Mouse (Mus musculus): ENCODE measurements around the gene Marco. TPM values are rescaled to one million over a fixed set of nuclear protein-coding genes. Genes with fewer than 3 reads are reported as not detected.

The Marco gene
- total and polyA plus RNA-seq, 3 experiments = not detected

DNA sequence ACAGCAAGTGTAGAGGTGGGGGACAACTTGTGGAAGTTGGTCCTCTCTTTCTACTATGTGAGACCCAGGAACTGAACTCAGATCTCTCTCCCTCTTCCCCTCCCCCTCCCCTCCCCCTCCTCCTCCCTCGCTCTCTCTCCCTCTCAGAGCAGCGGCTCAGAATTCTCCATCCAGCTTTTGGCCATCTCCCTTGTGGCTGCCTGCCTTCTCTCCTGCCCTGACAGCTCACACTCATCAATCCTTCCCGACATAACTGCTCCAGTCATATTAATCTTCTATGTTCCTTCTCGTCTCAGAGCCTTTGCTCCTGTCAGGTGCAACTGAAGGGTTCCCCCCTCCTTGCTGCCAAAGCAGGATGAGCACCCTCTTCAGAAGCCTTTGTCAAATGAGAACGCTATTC, 46.3 kb downstream of the Marco start:
- no peaks in the 10 kb centered on the region for H3K4me1 ChIP-seq (ENCODE audit: control insufficient read depth in 1 of 2, insufficient read depth in 2 of 2, low read length in 2 of 2)
- no peaks in the 10 kb centered on the region for H3K9me3 ChIP-seq (replicated peaks; ENCODE audit: insufficient read depth, low read length)
- H3K79me2 ChIP-seq (ENCODE audit: control insufficient read depth, insufficient read depth, low read length, poor library complexity) = no peaks in the 10 kb centered on the region
- H3K27me3 ChIP-seq (ENCODE audit: control insufficient read depth in 1 of 2, insufficient read depth in 2 of 2, low read length in 2 of 2) = no peaks in the 10 kb centered on the region
- TF ChIP-seq MYC (IDR thresholded peaks at IDR 0.05; ENCODE audit: low read depth, low read length) = no peak
- TF ChIP-seq POLR2AphosphoS5 (IDR thresholded peaks at IDR 0.05; ENCODE audit: borderline replicate concordance, low read depth, low read length) = no peak
- no peak for TF ChIP-seq MAFK (IDR thresholded peaks at IDR 0.05; ENCODE audit: borderline replicate concordance, low read depth, low read length)
- TF ChIP-seq TCF12 (IDR thresholded peaks at IDR 0.05; ENCODE audit: low read depth, low read length) = no peak
- TF ChIP-seq ETS1 (IDR thresholded peaks at IDR 0.05; ENCODE audit: low read depth, low read length) = no peak
- no peaks in the 10 kb centered on the region for H3K36me3 ChIP-seq (ENCODE audit: control insufficient read depth in 1 of 2, insufficient read depth in 2 of 2, low read length in 2 of 2)
- H3K4me3 ChIP-seq (ENCODE audit: control insufficient read depth in 1 of 2, insufficient read depth in 1 of 2, low read depth in 2 of 2, low read length in 2 of 2) = no peak overlapping the region
- no peak overlapping the region for H3K27ac ChIP-seq (ENCODE audit: control insufficient read depth, low read depth, low read length)
- no peak overlapping the region for H3K9ac ChIP-seq (ENCODE audit: control insufficient read depth, low read depth, low read length, poor library complexity, severe bottlenecking)
- no peak for DNase-seq (ENCODE audit: low read depth, low spot score)

DNA sequence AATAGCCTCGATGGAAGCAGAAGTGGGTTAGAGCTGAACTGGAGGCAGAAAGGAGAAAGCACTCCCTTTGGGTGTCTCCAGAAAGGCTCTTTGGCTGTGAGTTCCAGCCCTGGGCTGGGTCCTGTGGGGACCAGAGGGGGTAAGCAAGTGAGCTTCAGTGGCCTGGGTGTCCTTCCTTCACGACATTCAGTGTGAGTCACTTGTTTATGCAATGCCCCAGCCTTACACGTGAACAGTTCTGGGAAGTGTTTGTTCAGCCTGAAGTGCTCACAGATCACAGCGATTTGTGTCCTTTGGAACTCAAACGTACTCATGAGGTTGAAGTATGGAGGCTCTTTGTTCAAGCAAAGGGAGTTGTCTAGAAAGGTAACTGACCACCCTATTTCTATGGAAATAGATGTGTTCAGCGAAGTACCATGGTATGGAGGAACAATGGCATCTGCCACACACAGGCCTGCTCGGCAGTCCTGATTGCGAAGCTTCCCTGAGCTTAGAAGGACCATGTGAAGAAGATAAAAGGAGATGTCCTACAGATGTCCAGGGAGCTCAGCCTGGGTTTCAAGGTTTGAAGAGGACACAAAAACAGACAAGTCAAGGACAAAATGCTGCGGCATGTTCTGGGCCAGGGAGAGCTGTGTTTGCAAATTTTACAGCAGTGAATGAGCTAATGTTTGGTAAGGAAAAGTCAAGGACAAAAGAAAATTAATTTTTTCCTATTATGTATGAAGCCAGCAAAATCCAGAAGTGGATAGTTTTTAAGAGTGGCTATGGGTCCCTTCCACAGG, 53.1 kb downstream of the Marco start:
- Histone ChIP-seq H3K9me3 (replicated peaks; ENCODE audit: insufficient read depth, low read length) (no peaks in the 10 kb centered on the region), H3K4me1 (ENCODE audit: control insufficient read depth in 1 of 2, insufficient read depth in 2 of 2, low read length in 2 of 2) (no peaks in the 10 kb centered on the region), H3K36me3 (ENCODE audit: control insufficient read depth in 1 of 2, insufficient read depth in 2 of 2, low read length in 2 of 2) (no peaks in the 10 kb centered on the region), H3K4me3 (ENCODE audit: control insufficient read depth in 1 of 2, insufficient read depth in 1 of 2, low read depth in 2 of 2, low read length in 2 of 2) (no peak overlapping the region), H3K27me3 (ENCODE audit: control insufficient read depth in 1 of 2, insufficient read depth in 2 of 2, low read length in 2 of 2) (no peaks in the 10 kb centered on the region), H3K27ac (ENCODE audit: control insufficient read depth, low read depth, low read length) (no peak overlapping the region), H3K79me2 (ENCODE audit: control insufficient read depth, insufficient read depth, low read length, poor library complexity) (no peaks in the 10 kb centered on the region), H3K9ac (ENCODE audit: control insufficient read depth, low read depth, low read length, poor library complexity, severe bottlenecking) (no peak overlapping the region)
- TF ChIP-seq CHD2 (IDR thresholded peaks at IDR 0.05; ENCODE audit: low read length) (no peak), USF1 (IDR thresholded peaks at IDR 0.05; ENCODE audit: low read depth, low read length) (no peak), KAT2A (conservative IDR thresholded peaks at IDR 0.05; ENCODE audit: low read depth, low read length) (no peak), RCOR1 (IDR thresholded peaks at IDR 0.05; ENCODE audit: low read depth, low read length) (no peak), MAFK (IDR thresholded peaks at IDR 0.05; ENCODE audit: borderline replicate concordance, low read depth, low read length) (no peak), ZKSCAN1 (IDR thresholded peaks at IDR 0.05; ENCODE audit: low read depth, low read length) (no peak), TBP (IDR thresholded peaks at IDR 0.05; ENCODE audit: low read depth, low read length) (no peak), NRF1 (IDR thresholded peaks at IDR 0.05; ENCODE audit: insufficient read depth, low read depth, low read length, poor library complexity, severe bottlenecking) (no peak), SIN3A (IDR thresholded peaks at IDR 0.05; ENCODE audit: low read length) (no peak), ELF1 (IDR thresholded peaks at IDR 0.05; ENCODE audit: low read depth, low read length) (no peak)
- DNase-seq (ENCODE audit: low read depth, low spot score) = no peak
